Mouse (Mus musculus) lung, postnatal 0 days (tissue): ENCODE results near the gene Ccr7.

Experiments used
- CTCF ChIP-seq: IDR thresholded peaks from 2 replicates; pipeline ENCODE4 v1.5.1; 2016; ENCODE audit warnings: antibody characterized with exemption, mild to moderate bottlenecking
- EP300 ChIP-seq: IDR thresholded peaks from 2 replicates; pipeline ENCODE4 v1.6.1; 2016; ENCODE audit warnings: antibody characterized with exemption, mild to moderate bottlenecking, control low read depth

DNA sequence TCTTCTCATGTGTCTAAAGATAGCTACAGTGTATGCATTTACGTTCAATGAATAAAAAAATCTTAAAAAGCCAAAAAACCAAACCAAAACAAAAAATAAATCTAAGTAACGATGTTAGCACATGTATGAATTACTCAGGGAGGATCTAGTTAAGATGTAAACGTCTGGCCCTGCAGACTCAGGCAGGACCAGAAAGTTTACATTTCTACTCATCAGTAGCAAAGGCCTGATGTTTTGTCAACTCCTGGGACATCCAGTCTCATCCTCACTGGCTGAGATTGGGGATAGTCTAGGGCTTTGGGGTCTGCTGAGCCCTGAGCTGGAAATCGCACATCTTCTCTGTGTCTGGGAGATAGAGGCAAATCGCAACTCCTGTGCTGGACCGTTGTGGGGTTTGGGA lies 8.3 kb downstream of the Ccr7 start:
- no peak for TF ChIP-seq CTCF
- no peak for TF ChIP-seq EP300
